7 mouse cellular contexts compared by ENCODE assay signal in the genomic region with DNA sequence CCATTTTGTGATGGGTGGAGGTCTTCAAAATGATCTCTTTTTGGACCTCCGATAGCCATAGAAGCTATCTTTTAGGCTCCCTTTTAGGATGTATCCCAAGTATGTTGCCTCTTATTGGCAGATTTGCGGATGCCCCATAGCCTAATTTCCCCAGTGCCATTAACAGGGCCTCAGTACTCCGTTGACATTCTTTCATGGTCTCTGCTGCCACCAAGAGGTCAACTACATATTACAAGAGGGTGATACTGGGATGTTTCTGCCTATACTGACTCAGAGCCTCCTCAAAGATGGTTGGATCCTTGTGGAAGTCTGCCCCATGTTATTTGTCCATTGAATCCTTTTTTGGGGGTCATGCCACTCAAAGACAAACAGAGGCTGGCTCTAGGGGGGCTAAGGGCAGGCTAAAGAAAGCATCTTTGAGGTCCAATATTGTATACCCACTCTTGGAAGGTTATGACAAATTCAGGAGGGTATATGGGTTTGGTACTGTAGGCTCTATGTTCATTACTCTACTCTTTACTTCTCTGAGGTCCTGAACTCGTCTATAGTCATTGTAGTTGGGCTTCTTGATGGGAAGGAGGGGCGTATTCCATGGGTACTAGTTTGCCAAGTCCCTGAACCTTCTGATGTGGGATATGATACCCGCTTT. TPM values are rescaled to one million over a fixed set of nuclear protein-coding genes. Genes with fewer than 3 reads are reported as not detected.
A peak's percentile ranks its signal among the peaks of the same experiment; 100 is the strongest.
DNase-seq lines count a peak whose midpoint lies in the region; ATAC-seq and TF ChIP-seq lines count a peak whose summit lies in the region.

No protein-coding gene starts in this region.

- no peaks in the 10 kb centered on the region for H3K36me3 ChIP-seq in G1E (replicated peaks)
- no peaks in the 10 kb centered on the region for H3K36me3 ChIP-seq in embryonic facial prominence, embryonic 14.5 days (ENCODE audit: control insufficient read depth, insufficient read depth, low read length)

- H3K9me3 ChIP-seq in G1E (replicated peaks): peaks cover 6% of the 10 kb centered on the region
- H3K9me3 ChIP-seq in embryonic facial prominence, embryonic 14.5 days (ENCODE audit: control insufficient read depth, low read length): no peaks in the 10 kb centered on the region

- H3K4me2 ChIP-seq in embryonic facial prominence, embryonic 14.5 days (ENCODE audit: low read depth, low read length): no peak overlapping the region

- no peak for ATAC-seq in G1E (ENCODE audit: extremely low read depth, insufficient number of reproducible peaks, low FRiP score, poor library complexity, severe bottlenecking)
- peak; percentile 68; the same call in 1 of the 2 replicates for ATAC-seq in embryonic facial prominence, embryonic 14.5 days (ENCODE audit: low read depth)

- no peak overlapping the region for H3K9ac ChIP-seq in embryonic facial prominence, embryonic 14.5 days (ENCODE audit: low read depth, low read length)

- no peaks in the 10 kb centered on the region for H3K27me3 ChIP-seq in G1E (ENCODE audit: insufficient read depth, low read length)
- H3K27me3 ChIP-seq in embryonic facial prominence, embryonic 14.5 days (replicated peaks; ENCODE audit: control insufficient read depth, insufficient read depth, low read length): no peaks in the 10 kb centered on the region

- no peak overlapping the region for H3K4me3 ChIP-seq in G1E (ENCODE audit: low read depth, low read length)
- H3K4me3 ChIP-seq in embryonic facial prominence, embryonic 14.5 days (ENCODE audit: low read depth, low read length): no peak overlapping the region

- WGBS in embryonic facial prominence, embryonic 14.5 days: 42% methylated on average over 6 of the region's 6 CpGs

- 0 out of 2 replicates have a peak, but pooled peaks have one; percentile 4 for TF ChIP-seq CTCF in G1E (IDR thresholded peaks at IDR 0.05; ENCODE audit: low read depth, low read length)

- no peak overlapping the region for H3K27ac ChIP-seq in embryonic facial prominence, embryonic 14.5 days (replicated peaks; ENCODE audit: low read depth, low read length)

- no peaks in the 10 kb centered on the region; the same call in 1 of the 2 replicates for H3K4me1 ChIP-seq in G1E (ENCODE audit: insufficient read depth, low read depth, low read length)
- no peaks in the 10 kb centered on the region for H3K4me1 ChIP-seq in embryonic facial prominence, embryonic 14.5 days (ENCODE audit: control insufficient read depth, insufficient read depth, low read length)

- no peak for DNase-seq in G1E (ENCODE audit: low spot score)
- peak; percentile 54 to 83 for DNase-seq in adrenal gland, postnatal 36 days
- peak; percentile 69 for DNase-seq in embryonic facial prominence, embryonic 14.5 days (ENCODE audit: low spot score)
- peak; percentile 86 for DNase-seq in heart, postnatal 4 days
- DNase-seq in layer of hippocampus, adult 18-20 months (ENCODE audit: low spot score in 2 of 2): peak; percentile 71 to 93
- peak; percentile 88 for DNase-seq in lung, postnatal 14 days
- peak; percentile 78 for DNase-seq in right cerebral cortex, adult 18-20 months

RNA-seq across cellular contexts. Expression of gene Foxo1, which starts 25.6 kb away (rescaled TPM):
- total RNA-seq in G1E (2014; fragmentation: Nextera tagmentation) (not detected in 2 replicates), G1E (2017) (0.06 and 0.11 TPM in 2 replicates)
- not detected in 2 replicates for polyA plus RNA-seq in G1E (2012)
- 10 to 100 TPM; 22.3 to 23.3 TPM for total RNA-seq in adrenal gland, postnatal 36 days (2021)
- polyA plus RNA-seq in embryonic facial prominence, embryonic 14.5 days (2014; fragmentation: Nextera tagmentation; extraction: Ambion mirVana): 8.2 and 9.0 TPM in 2 replicates
- 10 to 100 TPM; 13.2 to 13.5 TPM for total RNA-seq in heart, postnatal 4 days (2021)
- 10 to 100 TPM; 22.5 to 24.5 TPM for total RNA-seq in layer of hippocampus, adult 18-20 months (2021)

Comparison
In these comparisons a context has a peak if more than half of its experiments do, and no peak if none do; other contexts are left out.
1. RNA of gene Foxo1, which starts 25.6 kb away (total RNA-seq): 22.5 to 24.5 TPM in layer of hippocampus, adult 18-20 months, 22.3 to 23.3 TPM in adrenal gland, postnatal 36 days and 13.2 to 13.5 TPM in heart, postnatal 4 days; 0.06 to 0.11 TPM in G1E; every median in the first group is over 10 times any median in the second.